Mouse (Mus musculus) gastrocnemius, adult 2 months (tissue): ENCODE results near the gene Etnppl. TPM values are rescaled to one million over a fixed set of nuclear protein-coding genes. Genes with fewer than 3 reads are reported as not detected.

Experiments
- DNase-seq: peaks from one replicate; pipeline ENCODE4 v3.0.0; 2022
- H3K27ac ChIP-seq: fragments of 200-600 bp; 2 replicates; pipeline ENCODE4 v1.8.1; 2022; ENCODE audit warnings: mild to moderate bottlenecking
- H3K4me3 ChIP-seq: fragments of 200-600 bp; 2 replicates; pipeline ENCODE4 v1.8.1; 2022; ENCODE audit warnings: mild to moderate bottlenecking, moderate library complexity
- CTCF ChIP-seq: fragments of 200-600 bp; IDR thresholded peaks from 2 replicates; pipeline ENCODE4 v1.8.1; 2022; ENCODE audit warnings: antibody characterized with exemption, mild to moderate bottlenecking, moderate library complexity
- intact Hi-C: fragments of 180-260 bp; cut with DNase I; formaldehyde crosslinking; loops from one replicate; pipeline ENCODE4 v1.15.1; 2025
- total RNA-seq, 2 experiments: library from RNA; stranded (reverse); gene quantifications; 2 replicates each; pipeline ENCODE4 v1.2.3; 2021

The Etnppl gene
- total RNA-seq, 2 experiments from 2014 or later, result not detected

DNA sequence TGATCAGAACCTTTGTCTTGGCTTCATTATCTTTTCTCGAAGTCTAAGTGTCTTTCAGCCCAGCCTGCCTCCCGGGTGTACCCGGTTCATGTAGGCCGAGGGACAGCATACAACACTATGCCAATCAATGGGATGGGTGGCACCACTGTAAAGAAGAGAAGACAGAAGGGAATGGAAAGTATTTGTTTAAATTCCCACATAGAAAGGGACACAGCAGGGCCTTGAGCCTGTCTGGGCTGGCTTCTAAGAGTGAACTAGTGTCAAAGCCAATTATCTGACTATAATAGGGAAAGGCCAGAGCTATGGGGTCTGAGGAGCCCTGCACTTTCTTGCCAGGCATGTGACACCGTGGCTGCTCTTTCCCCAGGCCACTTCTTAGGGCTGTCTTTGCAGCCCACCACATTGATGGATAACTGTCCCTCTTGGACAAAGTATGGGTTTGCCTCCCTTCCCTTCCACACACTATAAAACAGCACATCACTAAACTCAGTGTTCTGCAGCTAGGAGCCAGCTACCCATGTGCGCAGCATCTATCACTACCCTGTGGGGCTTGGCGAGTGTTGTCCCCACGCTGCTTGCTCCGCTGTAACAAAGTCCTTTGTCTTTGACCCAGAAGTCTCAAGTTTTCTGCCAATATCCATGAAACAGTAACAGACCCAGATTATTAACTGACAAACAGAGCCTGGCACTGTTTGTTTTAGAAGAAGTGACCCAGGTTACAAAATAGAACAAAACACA, 67.2 kb downstream of the Etnppl start:
- intact Hi-C loops, result loop anchor here (5.0 kb wide), 1 partner anchor 67 kb away; the partner anchor contains the start of gene Etnppl
- no peak for DNase-seq
- H3K27ac ChIP-seq, result no peak overlapping the region

DNA sequence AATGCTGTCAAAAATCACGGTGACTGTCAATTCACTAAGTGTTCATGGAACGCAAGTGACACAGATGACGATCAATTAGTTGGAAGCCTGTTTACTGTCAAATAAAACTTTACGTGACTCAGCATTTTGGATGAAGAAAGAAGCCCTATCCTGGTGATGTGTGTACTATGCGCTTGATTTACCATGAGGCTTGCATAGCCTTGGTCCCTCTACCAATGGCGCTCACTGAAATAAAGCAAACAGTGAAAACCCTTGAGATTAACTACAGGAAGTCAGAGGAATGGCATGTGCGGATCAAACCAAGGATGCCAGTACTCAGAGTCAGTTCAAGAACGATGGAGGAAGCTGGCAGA, 67.7 kb downstream of the Etnppl start:
- intact Hi-C loops, result no loop called here
- TF ChIP-seq CTCF, result no peak
- no peak for DNase-seq
- Histone ChIP-seq H3K27ac (no peak overlapping the region), H3K4me3 (no peak overlapping the region)

More for the DNA sequence above, 67.2 kb downstream of the Etnppl start:
- no peak overlapping the region for H3K4me3 ChIP-seq
- no peak for TF ChIP-seq CTCF

DNA sequence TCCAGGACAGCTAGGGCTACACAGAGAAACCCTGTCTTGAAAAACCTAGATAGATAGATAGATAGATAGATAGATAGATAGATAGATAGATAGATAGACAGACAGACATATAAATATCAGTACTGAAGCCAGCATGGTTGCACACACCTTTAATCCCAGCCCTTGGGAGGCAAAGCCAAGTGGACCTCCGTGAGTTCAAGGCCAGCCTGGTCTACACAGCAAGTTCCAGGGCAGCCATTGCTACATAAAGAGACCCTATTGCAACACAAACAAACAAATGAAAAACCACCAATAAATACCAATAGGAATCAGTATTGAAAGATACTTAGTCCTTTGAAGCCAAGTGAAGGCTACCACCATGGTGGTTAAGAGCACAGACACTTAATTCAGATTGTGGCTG, 69.8 kb downstream of the Etnppl start:
- no peak overlapping the region for H3K4me3 ChIP-seq
- no peak overlapping the region for H3K27ac ChIP-seq
- no peak for DNase-seq
- intact Hi-C loops, result no loop called here
- no peak for TF ChIP-seq CTCF

Other genes with a start within 250 kb of the Etnppl start
- 10 to 100 TPM; 27.9 to 37.7 TPM for gene Ostc, start 92.0 kb downstream of the Etnppl start, total RNA-seq
- 100 to 1,000 TPM; 312 to 382 TPM for gene Rpl34, start 113.0 kb downstream of the Etnppl start, total RNA-seq